Comparison of ENCODE assay signal across 8 mouse cellular contexts in the genomic region with DNA sequence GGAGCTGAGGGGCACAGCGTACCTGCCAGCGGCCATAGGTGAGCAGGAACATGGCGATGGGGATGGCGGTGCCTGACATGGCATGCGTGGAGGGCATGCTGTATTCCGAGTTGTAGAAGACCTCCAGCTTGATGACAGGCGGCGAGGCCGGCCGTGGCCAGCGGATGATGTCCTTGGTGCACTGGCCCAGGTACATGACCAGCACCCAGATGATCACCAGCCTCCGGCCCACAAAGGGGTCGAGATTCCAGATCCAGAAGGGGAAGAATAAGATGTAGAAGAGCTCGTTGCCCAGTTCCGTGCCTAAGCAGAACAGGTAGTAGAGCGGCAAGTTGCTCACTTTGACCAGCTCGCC. TPM values are rescaled to one million over a fixed set of nuclear protein-coding genes. Genes with fewer than 3 reads are reported as not detected.
DNase-seq lines count a peak whose midpoint lies in the region; ATAC-seq and TF ChIP-seq lines count a peak whose summit lies in the region.

No protein-coding gene starts in this region.

- no peaks in the 10 kb centered on the region for H3K9me3 ChIP-seq in kidney, postnatal 0 days (replicated peaks; ENCODE audit: low read length)
- no peaks in the 10 kb centered on the region for H3K9me3 ChIP-seq in stomach, embryonic 16.5 days (replicated peaks; ENCODE audit: control insufficient read depth, low read length)

- peak; percentile 43 for DNase-seq in cerebellum, adult 11 months
- DNase-seq in cerebellum, postnatal 4 days (ENCODE audit: low spot score in 2 of 2), result no peak
- peak; percentile 74 for DNase-seq in 3134 (ENCODE audit: extremely low read depth, insufficient read length, low spot score)
- peak; percentile 35 for DNase-seq in forelimb bud, embryonic 11.5 days (ENCODE audit: low read depth, low spot score)
- peak; percentile 40 for DNase-seq in kidney, postnatal 0 days (ENCODE audit: low spot score)
- DNase-seq in mesoderm, embryonic 11.5 days (ENCODE audit: low read depth, low spot score), result peak; percentile 39

- no peak for ATAC-seq in kidney, postnatal 0 days (replicated peaks; ENCODE audit: low FRiP score, low read depth)
- ATAC-seq in stomach, embryonic 16.5 days (ENCODE audit: insufficient read depth, low FRiP score), result no peak; the same call in 1 of the 2 replicates

- peak overlapping the region; percentile 81 for H3K4me3 ChIP-seq in bone marrow, adult 2 months (replicated peaks; ENCODE audit: control insufficient read depth, low read depth, low read length)
- peak overlapping the region; percentile 92 for H3K4me3 ChIP-seq in kidney, postnatal 0 days (replicated peaks; ENCODE audit: low read depth, low read length)
- peak overlapping the region; percentile 89 for H3K4me3 ChIP-seq in stomach, embryonic 16.5 days (replicated peaks; ENCODE audit: low read length)

- WGBS in bone marrow, adult 2 months, result under 1% methylated on average over 17 of the region's 17 CpGs
- WGBS in kidney, postnatal 0 days, result under 1% methylated on average over 17 of the region's 17 CpGs
- WGBS in stomach, embryonic 16.5 days, result 2% methylated on average over 17 of the region's 17 CpGs

- no peaks in the 10 kb centered on the region; the same call in 1 of the 2 replicates for H3K4me1 ChIP-seq in bone marrow, adult 2 months (ENCODE audit: control insufficient read depth, insufficient read depth, low read length)
- no peaks in the 10 kb centered on the region; the same call in 1 of the 2 replicates for H3K4me1 ChIP-seq in kidney, postnatal 0 days (replicated peaks; ENCODE audit: insufficient read depth, low read length)
- 0 out of 2 replicates have a peak, but pooled peaks cover 4% of the 10 kb centered on the region for H3K4me1 ChIP-seq in stomach, embryonic 16.5 days (ENCODE audit: control insufficient read depth, insufficient read depth, low read length)

- TF ChIP-seq POLR2A in bone marrow, adult 2 months (IDR thresholded peaks at IDR 0.05; ENCODE audit: borderline replicate concordance, control insufficient read depth, low read depth, low read length), result no peak; the same call in 1 of the 2 replicates

- no peaks in the 10 kb centered on the region for H3K36me3 ChIP-seq in kidney, postnatal 0 days (ENCODE audit: insufficient read depth, low read length)
- no peaks in the 10 kb centered on the region for H3K36me3 ChIP-seq in stomach, embryonic 16.5 days (ENCODE audit: control insufficient read depth, insufficient read depth, low read length)

- no peaks in the 10 kb centered on the region for H3K27me3 ChIP-seq in kidney, postnatal 0 days (ENCODE audit: insufficient read depth, low read length)
- H3K27me3 ChIP-seq in stomach, embryonic 16.5 days (ENCODE audit: control insufficient read depth, insufficient read depth, low read length), result no peaks in the 10 kb centered on the region

- H3K27ac ChIP-seq in bone marrow, adult 2 months (ENCODE audit: control insufficient read depth, insufficient read depth, low read depth, low read length, poor library complexity), result peak overlapping the region; percentile 85
- peak overlapping the region; percentile 73 for H3K27ac ChIP-seq in kidney, postnatal 0 days
- H3K27ac ChIP-seq in stomach, embryonic 16.5 days (ENCODE audit: low read length), result peak overlapping the region; percentile 85

- peak overlapping the region; percentile 96 for H3K9ac ChIP-seq in kidney, postnatal 0 days (ENCODE audit: low read depth, low read length)
- H3K9ac ChIP-seq in stomach, embryonic 16.5 days (ENCODE audit: low read length), result peak overlapping the region; percentile 95

- TF ChIP-seq CTCF in bone marrow, adult 2 months (IDR thresholded peaks at IDR 0.05; ENCODE audit: control insufficient read depth, insufficient read depth, low read length), result no peak
- TF ChIP-seq CTCF in kidney, postnatal 0 days (IDR thresholded peaks at IDR 0.05; ENCODE audit: low read depth), result no peak

- H3K4me2 ChIP-seq in kidney, postnatal 0 days (ENCODE audit: low read length), result peak overlapping the region; percentile 98
- peak overlapping the region; percentile 93 for H3K4me2 ChIP-seq in stomach, embryonic 16.5 days (ENCODE audit: low read depth, low read length)

RNA-seq across cellular contexts. Expression of gene Sgpp1, which starts 0.7 kb away (rescaled TPM):
- 9.6 and 10.2 TPM in 2 replicates for polyA plus RNA-seq in bone marrow, adult 2 months (2011; ENCODE audit: insufficient read depth, insufficient read length, low replicate concordance, missing spikeins)
- polyA plus RNA-seq in kidney, postnatal 0 days (2015; fragmentation: Nextera tagmentation; extraction: Ambion mirVana), result 24.6 and 27.0 TPM in 2 replicates
- 15.8 and 16.8 TPM in 2 replicates for polyA plus RNA-seq in stomach, embryonic 16.5 days (2015; fragmentation: Nextera tagmentation; extraction: Ambion mirVana)

Comparison
In these comparisons a context has a peak if more than half of its experiments do, and no peak if none do; other contexts are left out.
1. DNase-seq: peak in cerebellum, adult 11 months (single experiment), 3134 (single experiment), forelimb bud, embryonic 11.5 days (single experiment), kidney, postnatal 0 days (single experiment) and mesoderm, embryonic 11.5 days (single experiment); none in cerebellum, postnatal 4 days (0 of 2).
2. Peak in every context shown above with its lines, with median percentiles within 50 percentile points of each other: H3K27ac ChIP-seq and H3K4me3 ChIP-seq.